Mouse (Mus musculus) limb, embryonic 13.5 days (tissue): ENCODE measurements around the gene Myh7. TPM values are rescaled to one million over a fixed set of nuclear protein-coding genes. Genes with fewer than 3 reads are reported as not detected.
"Not testable (repeated sequence)": the region's sequence is repeated elsewhere in the genome, so short reads cannot be mapped to it uniquely, and the experiment has no call there.

Experiments
- ATAC-seq: fragments of 200-750 bp; cut with Nextera tagmentation; 2 replicates; pipeline ENCODE4 v1.8.0; 2017; ENCODE audit warnings: low read depth, moderate number of reproducible peaks, moderate TSS enrichment; ENCODE audit not compliant: low FRiP score
- H3K27ac ChIP-seq: fragments of 300-500 bp; sonication (generic); 2 replicates; pipeline ENCODE4 v1.5.1; 2015; ENCODE audit warnings: inconsistent platforms, mild to moderate bottlenecking, moderate library complexity
- H3K27me3 ChIP-seq: fragments of 300-500 bp; sonication (generic); 2 replicates; pipeline ENCODE4 v1.6.1; 2015; ENCODE audit warnings: mild to moderate bottlenecking, inconsistent platforms
- H3K36me3 ChIP-seq: fragments of 300-500 bp; sonication (generic); 2 replicates; pipeline ENCODE4 v1.6.1; 2015; ENCODE audit warnings: inconsistent platforms, mild to moderate bottlenecking, moderate library complexity
- H3K4me1 ChIP-seq: fragments of 300-500 bp; sonication (generic); 2 replicates; pipeline ENCODE4 v1.6.1; 2015; ENCODE audit warnings: inconsistent platforms
- H3K4me2 ChIP-seq: fragments of 300-500 bp; sonication (generic); replicated peaks from 2 replicates; pipeline ENCODE4 v1.6.1; 2015; ENCODE audit warnings: inconsistent platforms, mild to moderate bottlenecking, moderate library complexity
- H3K4me3 ChIP-seq: fragments of 300-500 bp; sonication (generic); 2 replicates; pipeline ENCODE4 v1.5.1; 2015; ENCODE audit warnings: moderate library complexity, mild to moderate bottlenecking, inconsistent platforms
- H3K9ac ChIP-seq: fragments of 300-500 bp; sonication (generic); 2 replicates; pipeline ENCODE4 v1.6.1; 2015; ENCODE audit warnings: mild to moderate bottlenecking, inconsistent platforms
- H3K9me3 ChIP-seq: fragments of 300-500 bp; sonication (generic); 2 replicates; pipeline ENCODE4 v1.6.1; 2016; ENCODE audit warnings: inconsistent platforms
- WGBS: fragments of 180-500 bp; shearing (Covaris S2); methylation state at CpG from one replicate; pipeline ENCODE4 v1.1.7; 2015; 5-methylcytosine and 5-hydroxymethylcytosine counted together
- polyA plus RNA-seq: library from polyadenylated mRNA; unstranded; fragments of >200 nt; fragmentation: Nextera tagmentation; extraction: Ambion mirVana; gene quantifications from 2 replicates; pipeline ENCODE4 v1.2.1, GENCODE M21; 2015

The Myh7 gene
- polyA plus RNA-seq, 1 experiment from 2014 or later, result 24.9 TPM

DNA sequence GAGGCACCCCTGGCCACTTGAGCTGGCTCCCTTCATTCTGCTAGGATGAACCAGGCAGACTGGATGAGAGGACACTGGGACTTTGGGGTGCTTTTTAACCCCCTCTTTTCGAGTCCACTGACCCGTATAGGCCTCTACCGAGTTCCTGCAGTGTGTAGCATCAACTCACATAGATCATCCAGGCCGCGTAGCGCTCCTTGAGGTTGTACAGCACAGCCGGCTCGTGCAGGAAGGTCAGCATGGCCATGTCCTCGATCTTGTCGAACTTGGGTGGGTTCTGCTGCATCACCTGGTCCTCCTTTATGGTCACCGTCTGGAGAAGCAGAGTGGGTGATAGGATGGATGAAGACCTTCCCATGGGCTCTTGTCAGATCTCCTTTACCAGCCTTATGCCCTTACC lies 30.7 kb downstream of the Myh7 start:
- ATAC-seq, result no peak
- Histone ChIP-seq H3K27ac (no peak overlapping the region), H3K9me3 (no peaks in the 10 kb centered on the region), H3K4me3 (no peak overlapping the region), H3K9ac (no peak overlapping the region), H3K27me3 (0 out of 2 replicates have a peak, but pooled peaks cover 7% of the 10 kb centered on the region), H3K36me3 (no peaks in the 10 kb centered on the region), H3K4me1 (peaks cover 10% of the 10 kb centered on the region; the same call in 1 of the 2 replicates), H3K4me2 (no peak overlapping the region)
- 85% methylated on average over 11 of the region's 11 CpGs for WGBS

DNA sequence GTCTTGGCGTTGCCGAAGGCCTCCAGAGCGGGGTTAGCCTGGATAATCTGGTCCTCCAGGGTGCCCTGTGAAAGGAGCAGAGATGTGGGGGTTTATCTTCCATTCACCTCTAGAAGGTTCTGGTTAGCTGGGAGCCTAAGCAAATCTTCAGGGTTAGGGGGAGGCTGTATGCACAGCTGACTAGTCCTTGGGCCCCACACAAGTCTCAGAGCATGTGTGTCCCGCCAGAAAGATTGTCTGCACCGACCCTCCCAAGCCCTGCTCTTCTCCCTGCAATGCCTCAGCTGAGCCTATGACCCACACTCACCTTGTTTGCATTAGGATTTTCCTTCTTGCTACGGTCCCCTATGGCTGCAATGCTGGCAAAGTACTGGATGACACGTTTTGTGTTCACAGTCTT lies 31.7 kb downstream of the Myh7 start:
- H3K9me3 ChIP-seq, result no peaks in the 10 kb centered on the region
- H3K27me3 ChIP-seq, result 0 out of 2 replicates have a peak, but pooled peaks cover 7% of the 10 kb centered on the region
- H3K36me3 ChIP-seq, result no peaks in the 10 kb centered on the region
- no peak overlapping the region for H3K4me2 ChIP-seq
- peaks cover 6% of the 10 kb centered on the region; the same call in 1 of the 2 replicates for H3K4me1 ChIP-seq
- no peak overlapping the region for H3K27ac ChIP-seq
- no peak overlapping the region for H3K4me3 ChIP-seq
- WGBS, result 85% methylated on average over 7 of the region's 7 CpGs
- no peak for ATAC-seq
- H3K9ac ChIP-seq, result no peak overlapping the region

DNA sequence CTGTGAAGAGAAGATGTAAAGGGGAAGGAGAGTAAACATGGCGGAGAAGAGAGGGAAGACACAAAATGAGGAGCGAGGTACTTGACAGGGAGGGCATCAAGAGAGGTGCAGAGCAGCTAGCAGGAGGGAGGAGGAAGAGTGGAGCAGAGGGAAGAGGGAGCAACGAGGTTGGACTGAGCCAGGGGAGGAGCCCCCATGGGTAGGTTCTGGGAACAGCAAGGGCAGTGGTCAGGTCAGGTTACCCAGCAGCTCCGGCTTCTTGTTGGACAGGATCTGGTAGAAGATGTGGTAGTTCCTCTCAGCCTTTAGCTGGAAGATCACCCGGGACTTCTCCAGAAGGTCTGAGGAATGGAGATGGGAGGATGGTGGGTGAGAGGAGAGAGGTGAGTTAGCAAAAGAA lies 32.9 kb downstream of the Myh7 start:
- Histone ChIP-seq H3K27me3 (0 out of 2 replicates have a peak, but pooled peaks cover 4% of the 10 kb centered on the region), H3K4me2 (no peak overlapping the region), H3K36me3 (no peaks in the 10 kb centered on the region), H3K27ac (no peak overlapping the region), H3K9ac (no peak overlapping the region), H3K9me3 (no peaks in the 10 kb centered on the region), H3K4me1 (no peaks in the 10 kb centered on the region), H3K4me3 (no peak overlapping the region)
- ATAC-seq, result no peak
- 68% methylated on average over 5 of the region's 5 CpGs for WGBS

DNA sequence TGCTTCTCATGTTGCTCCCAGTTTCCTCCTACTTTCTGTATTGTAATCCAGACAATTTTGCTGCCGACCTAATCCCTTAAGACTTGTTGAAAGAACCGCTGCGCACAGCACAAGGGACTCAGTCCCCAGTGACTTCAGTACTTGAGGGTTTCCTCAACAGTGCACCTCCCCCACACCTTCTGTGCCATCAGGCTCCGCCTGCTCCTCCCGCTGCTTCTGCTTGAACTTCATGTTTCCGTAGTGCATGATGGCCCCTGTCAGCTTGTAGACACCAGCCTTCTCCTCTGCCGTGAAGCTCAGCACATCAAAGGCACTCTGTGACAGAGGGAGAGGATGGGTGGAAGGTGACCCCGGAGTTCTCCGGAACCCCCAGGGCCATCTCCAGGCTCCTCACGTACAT lies 33.7 kb downstream of the Myh7 start:
- Histone ChIP-seq H3K9me3 (no peaks in the 10 kb centered on the region), H3K27ac (no peak overlapping the region), H3K36me3 (no peaks in the 10 kb centered on the region), H3K27me3 (0 out of 2 replicates have a peak, but pooled peaks cover 3% of the 10 kb centered on the region), H3K9ac (no peak overlapping the region), H3K4me2 (no peak overlapping the region), H3K4me3 (no peak overlapping the region), H3K4me1 (no peaks in the 10 kb centered on the region)
- no peak for ATAC-seq
- 79% methylated on average over 10 of the region's 10 CpGs for WGBS

DNA sequence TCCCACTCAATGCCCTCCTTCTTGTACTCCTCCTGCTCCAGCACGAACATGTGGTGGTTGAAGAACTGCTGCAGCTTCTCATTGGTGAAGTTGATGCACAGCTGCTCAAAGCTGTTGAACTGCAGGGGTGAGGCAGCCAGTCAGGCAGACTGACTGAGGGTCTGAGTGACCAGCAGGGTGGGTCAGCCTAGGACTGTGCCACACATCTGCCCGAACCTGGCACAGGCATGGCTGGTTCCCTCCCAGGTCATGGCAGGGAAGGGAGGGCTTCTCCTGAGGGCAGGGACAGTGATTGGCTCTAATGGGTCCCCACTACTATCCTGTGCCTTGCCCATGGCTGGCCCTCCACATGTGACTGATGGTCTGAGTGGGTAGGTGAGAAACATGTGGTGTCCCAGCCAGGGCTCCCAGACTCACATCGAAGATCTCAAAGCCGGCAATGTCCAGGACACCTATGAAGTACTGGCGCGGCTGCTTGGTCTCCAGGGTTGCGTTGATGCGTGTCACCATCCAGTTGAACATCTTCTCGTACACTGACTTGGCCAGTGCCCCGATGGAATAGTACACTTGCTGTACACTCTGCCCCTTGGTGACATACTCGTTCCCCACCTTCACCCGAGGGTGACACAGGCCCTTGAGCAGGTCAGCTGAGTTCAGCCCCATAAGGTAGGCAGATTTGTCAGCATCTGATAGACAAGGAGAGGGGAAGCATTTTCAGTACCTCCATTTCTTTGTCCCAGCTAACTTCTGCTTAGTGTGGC lies 34.4 kb downstream of the Myh7 start:
- not testable (repeated sequence) for H3K4me2 ChIP-seq, H3K36me3 ChIP-seq, H3K4me3 ChIP-seq, H3K27me3 ChIP-seq, ATAC-seq, H3K27ac ChIP-seq, H3K4me1 ChIP-seq, H3K9ac ChIP-seq, H3K9me3 ChIP-seq
- 93% methylated on average over 12 of the region's 12 CpGs for WGBS

DNA sequence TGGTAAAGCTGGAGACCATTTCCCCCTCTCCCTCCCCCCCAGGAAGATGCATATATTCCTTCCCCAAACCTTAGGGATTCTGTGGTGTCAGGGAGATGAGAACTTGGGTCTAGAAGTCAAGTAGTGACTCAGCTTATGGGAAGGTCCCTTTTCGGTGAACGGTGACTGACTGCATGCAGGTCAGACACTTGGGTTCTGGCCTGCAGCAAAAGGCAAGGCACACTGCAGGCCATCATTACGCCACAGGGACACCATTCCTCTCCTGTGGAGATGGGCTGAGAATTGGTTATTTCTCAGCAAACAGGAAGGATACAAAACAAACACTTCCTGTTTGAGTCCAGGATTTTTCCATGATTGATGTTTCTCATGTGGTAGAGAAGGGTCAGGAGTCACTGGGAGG lies 35.2 kb downstream of the Myh7 start:
- no peaks in the 10 kb centered on the region for H3K4me1 ChIP-seq
- ATAC-seq, result no peak
- no peak overlapping the region for H3K27ac ChIP-seq
- no peaks in the 10 kb centered on the region for H3K9me3 ChIP-seq
- no peak overlapping the region for H3K9ac ChIP-seq
- H3K27me3 ChIP-seq, result no peaks in the 10 kb centered on the region
- 87% methylated on average over 3 of the region's 3 CpGs for WGBS
- no peak overlapping the region for H3K4me2 ChIP-seq
- H3K36me3 ChIP-seq, result no peaks in the 10 kb centered on the region
- no peak overlapping the region for H3K4me3 ChIP-seq

DNA sequence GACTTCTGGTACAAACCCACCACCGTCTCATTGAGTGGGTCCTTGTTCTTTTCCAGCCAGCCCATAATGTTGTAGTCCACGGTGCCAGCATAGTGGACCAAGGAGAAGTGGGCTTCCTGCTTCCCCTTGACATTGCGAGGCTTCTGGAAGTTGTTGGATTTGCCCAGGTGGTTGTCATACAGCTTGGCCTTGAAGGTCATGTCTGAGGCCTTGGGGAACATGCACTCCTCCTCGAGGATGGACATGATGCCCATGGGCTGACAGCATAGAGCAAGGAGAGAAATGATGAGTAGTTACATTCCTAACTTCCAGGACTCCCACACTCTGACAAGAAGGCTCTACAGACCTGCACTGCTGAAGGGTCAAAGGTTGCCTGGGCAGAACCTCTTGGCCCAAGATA lies 35.9 kb downstream of the Myh7 start:
- Histone ChIP-seq H3K27me3 (no peaks in the 10 kb centered on the region), H3K4me2 (no peak overlapping the region), H3K4me1 (no peaks in the 10 kb centered on the region), H3K36me3 (no peaks in the 10 kb centered on the region), H3K9me3 (no peaks in the 10 kb centered on the region), H3K9ac (no peak overlapping the region), H3K27ac (no peak overlapping the region), H3K4me3 (no peak overlapping the region)
- ATAC-seq, result no peak
- WGBS, result 85% methylated on average over 4 of the region's 4 CpGs

DNA sequence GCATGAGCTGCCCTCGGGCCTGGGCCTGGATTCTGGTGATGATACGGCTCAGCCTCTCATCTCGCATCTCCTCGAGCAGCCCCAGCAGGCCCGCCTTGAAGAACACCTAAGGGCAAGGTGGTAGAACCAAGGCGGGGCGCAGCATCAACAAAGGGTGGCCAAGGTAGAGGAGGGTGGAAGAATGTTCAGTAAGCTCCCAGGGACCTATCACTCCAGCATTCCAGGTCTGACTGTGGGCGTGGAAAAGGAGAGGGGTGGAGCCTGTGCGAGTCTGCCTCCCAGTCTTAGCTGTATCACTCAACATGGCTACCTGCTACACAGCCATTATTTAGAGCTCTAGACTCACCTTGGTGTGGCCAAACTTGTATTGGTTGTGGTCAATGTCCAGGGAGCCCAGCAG lies 37.9 kb downstream of the Myh7 start:
- Histone ChIP-seq H3K27ac (no peak overlapping the region), H3K27me3 (no peaks in the 10 kb centered on the region), H3K4me3 (no peak overlapping the region), H3K4me1 (no peaks in the 10 kb centered on the region), H3K4me2 (no peak overlapping the region), H3K36me3 (no peaks in the 10 kb centered on the region), H3K9ac (no peak overlapping the region), H3K9me3 (no peaks in the 10 kb centered on the region)
- ATAC-seq, result no peak
- 83% methylated on average over 9 of the region's 9 CpGs for WGBS

DNA sequence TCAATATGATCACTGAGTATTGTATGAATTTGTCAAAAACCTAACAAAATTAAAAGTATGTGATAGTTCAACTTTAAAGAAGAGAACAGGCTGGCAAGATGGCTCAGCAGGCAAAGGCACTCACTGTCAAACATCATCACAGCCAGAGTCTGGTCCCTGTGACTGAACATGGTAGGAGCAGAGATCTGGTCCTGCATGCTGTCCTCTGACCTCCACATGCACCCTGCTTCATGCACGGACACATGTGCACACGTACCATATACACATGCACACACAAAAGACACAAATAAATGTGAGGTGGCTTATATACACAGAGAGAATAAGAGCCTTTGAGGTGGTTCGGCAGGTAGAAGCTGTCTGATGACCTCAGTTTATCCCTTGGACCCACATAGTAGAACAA lies 38.9 kb downstream of the Myh7 start:
- Histone ChIP-seq H3K36me3 (no peaks in the 10 kb centered on the region), H3K27ac (no peak overlapping the region), H3K27me3 (0 out of 2 replicates have a peak, but pooled peaks cover 3% of the 10 kb centered on the region), H3K4me1 (no peaks in the 10 kb centered on the region), H3K4me2 (no peak overlapping the region), H3K4me3 (no peak overlapping the region), H3K9ac (no peak overlapping the region), H3K9me3 (no peaks in the 10 kb centered on the region)
- ATAC-seq, result no peak
- 87% methylated on average over 3 of the region's 3 CpGs for WGBS

DNA sequence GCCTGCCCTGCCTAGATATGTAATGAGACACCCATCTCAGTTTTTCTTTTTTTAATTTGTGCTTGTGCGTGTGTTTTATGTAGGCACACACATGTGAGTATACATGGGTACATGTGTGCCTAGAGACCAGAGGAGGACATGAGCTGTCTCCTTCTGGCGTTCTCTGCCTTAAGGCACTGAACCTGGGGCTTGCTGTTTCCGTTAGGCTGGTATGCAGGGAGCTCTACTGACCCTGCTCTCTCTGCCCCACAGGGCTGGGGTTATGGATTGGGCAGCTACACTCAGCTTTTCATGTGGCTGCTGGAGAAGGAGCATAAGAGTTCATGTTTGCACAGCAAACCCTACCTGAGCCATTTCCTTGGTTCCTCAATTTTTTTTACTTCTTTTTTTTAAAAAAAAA lies 40.0 kb downstream of the Myh7 start:
- ATAC-seq, result no peak
- Histone ChIP-seq H3K36me3 (no peaks in the 10 kb centered on the region), H3K4me3 (no peak overlapping the region), H3K4me2 (no peak overlapping the region), H3K9ac (no peak overlapping the region), H3K27me3 (0 out of 2 replicates have a peak, but pooled peaks cover 8% of the 10 kb centered on the region), H3K27ac (no peak overlapping the region), H3K4me1 (no peaks in the 10 kb centered on the region), H3K9me3 (no peaks in the 10 kb centered on the region)
- WGBS, result 65% methylated on average over 3 of the region's 3 CpGs

DNA sequence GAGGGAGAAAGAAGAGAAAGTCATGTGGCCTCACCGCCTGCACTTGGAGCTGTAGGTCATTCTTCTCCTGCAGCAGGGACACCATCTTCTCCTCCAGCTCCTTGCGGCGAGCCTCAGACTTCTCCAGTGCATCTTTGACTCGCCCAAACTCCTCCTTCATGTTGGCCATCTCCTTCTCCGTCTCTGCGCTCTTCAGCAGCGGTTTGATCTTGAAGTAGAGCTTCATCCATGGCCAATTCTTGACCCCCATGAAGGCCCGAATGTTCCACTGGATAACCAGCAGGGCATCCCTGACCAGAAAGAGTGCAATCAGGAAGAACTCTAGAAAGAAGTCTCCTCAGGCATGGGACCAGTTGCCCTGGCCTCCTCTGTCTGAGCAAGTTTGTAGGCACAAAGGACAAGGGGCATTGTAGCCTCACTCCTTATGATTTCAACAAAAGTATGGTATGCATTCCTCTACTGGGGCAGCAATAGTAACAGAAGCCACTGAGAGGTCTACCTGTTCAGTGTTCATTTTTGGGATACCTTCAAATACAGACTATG lies 40.7 kb downstream of the Myh7 start:
- no peak overlapping the region for H3K27ac ChIP-seq
- H3K9me3 ChIP-seq, result no peaks in the 10 kb centered on the region
- 90% methylated on average over 8 of the region's 8 CpGs for WGBS
- H3K4me1 ChIP-seq, result no peaks in the 10 kb centered on the region
- H3K36me3 ChIP-seq, result no peaks in the 10 kb centered on the region
- ATAC-seq, result no peak
- 0 out of 2 replicates have a peak, but pooled peaks cover 8% of the 10 kb centered on the region for H3K27me3 ChIP-seq
- H3K9ac ChIP-seq, result no peak overlapping the region
- no peak overlapping the region for H3K4me3 ChIP-seq
- no peak overlapping the region for H3K4me2 ChIP-seq

DNA sequence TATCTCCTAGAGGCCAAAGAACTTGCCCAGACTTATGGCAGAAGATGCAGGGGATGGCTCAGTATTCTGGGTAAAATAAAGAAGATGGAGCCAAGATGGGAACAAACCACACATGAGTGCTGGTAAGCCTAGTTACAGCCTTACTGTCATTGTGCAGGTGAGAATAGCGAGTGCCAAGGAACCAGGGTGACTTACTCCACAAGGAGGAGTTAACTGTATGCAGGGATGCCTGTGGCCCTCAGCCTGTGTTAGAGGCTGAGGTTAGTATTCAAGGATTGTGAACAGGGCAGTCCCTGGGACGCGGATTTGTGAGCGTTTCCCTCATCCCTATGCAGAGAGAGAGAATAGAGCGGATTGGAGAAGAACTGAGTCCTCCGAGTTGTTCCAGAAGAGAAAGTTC lies 42.8 kb downstream of the Myh7 start:
- H3K9me3 ChIP-seq, result no peaks in the 10 kb centered on the region
- H3K4me3 ChIP-seq, result no peak overlapping the region
- H3K27me3 ChIP-seq, result 0 out of 2 replicates have a peak, but pooled peaks cover 8% of the 10 kb centered on the region
- no peak overlapping the region for H3K27ac ChIP-seq
- 89% methylated on average over 6 of the region's 6 CpGs for WGBS
- no peak overlapping the region for H3K4me2 ChIP-seq
- no peaks in the 10 kb centered on the region for H3K36me3 ChIP-seq
- H3K4me1 ChIP-seq, result no peaks in the 10 kb centered on the region
- no peak overlapping the region for H3K9ac ChIP-seq
- no peak for ATAC-seq

DNA sequence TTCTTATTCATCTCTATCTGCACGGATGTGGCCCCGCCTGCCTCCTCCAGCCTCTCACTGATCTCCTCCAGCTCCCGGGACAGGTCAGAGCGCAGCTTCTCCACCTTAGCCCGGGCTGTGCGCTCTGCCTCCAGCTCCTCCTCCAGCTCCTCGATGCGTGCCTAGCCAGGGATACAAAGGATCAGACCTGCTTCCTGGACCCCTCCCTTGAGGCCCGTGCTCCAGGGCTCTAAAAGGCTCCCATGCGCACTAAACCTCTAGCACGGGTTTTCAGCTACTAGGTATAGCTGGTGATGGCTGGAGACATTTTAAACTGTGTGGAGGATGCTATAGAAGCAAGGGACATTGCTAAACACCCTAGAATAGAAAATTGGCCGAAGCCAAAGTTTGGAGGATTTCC lies 43.9 kb downstream of the Myh7 start:
- 63% methylated on average over 12 of the region's 12 CpGs for WGBS
- no peaks in the 10 kb centered on the region for H3K4me1 ChIP-seq
- H3K27ac ChIP-seq, result no peak overlapping the region
- no peak for ATAC-seq
- H3K9ac ChIP-seq, result no peak overlapping the region
- no peaks in the 10 kb centered on the region for H3K36me3 ChIP-seq
- no peak overlapping the region for H3K4me2 ChIP-seq
- H3K4me3 ChIP-seq, result no peak overlapping the region
- H3K9me3 ChIP-seq, result no peaks in the 10 kb centered on the region
- 0 out of 2 replicates have a peak, but pooled peaks cover 8% of the 10 kb centered on the region for H3K27me3 ChIP-seq
